ENCODE assay signal across 8 mouse cellular contexts in the genomic region with DNA sequence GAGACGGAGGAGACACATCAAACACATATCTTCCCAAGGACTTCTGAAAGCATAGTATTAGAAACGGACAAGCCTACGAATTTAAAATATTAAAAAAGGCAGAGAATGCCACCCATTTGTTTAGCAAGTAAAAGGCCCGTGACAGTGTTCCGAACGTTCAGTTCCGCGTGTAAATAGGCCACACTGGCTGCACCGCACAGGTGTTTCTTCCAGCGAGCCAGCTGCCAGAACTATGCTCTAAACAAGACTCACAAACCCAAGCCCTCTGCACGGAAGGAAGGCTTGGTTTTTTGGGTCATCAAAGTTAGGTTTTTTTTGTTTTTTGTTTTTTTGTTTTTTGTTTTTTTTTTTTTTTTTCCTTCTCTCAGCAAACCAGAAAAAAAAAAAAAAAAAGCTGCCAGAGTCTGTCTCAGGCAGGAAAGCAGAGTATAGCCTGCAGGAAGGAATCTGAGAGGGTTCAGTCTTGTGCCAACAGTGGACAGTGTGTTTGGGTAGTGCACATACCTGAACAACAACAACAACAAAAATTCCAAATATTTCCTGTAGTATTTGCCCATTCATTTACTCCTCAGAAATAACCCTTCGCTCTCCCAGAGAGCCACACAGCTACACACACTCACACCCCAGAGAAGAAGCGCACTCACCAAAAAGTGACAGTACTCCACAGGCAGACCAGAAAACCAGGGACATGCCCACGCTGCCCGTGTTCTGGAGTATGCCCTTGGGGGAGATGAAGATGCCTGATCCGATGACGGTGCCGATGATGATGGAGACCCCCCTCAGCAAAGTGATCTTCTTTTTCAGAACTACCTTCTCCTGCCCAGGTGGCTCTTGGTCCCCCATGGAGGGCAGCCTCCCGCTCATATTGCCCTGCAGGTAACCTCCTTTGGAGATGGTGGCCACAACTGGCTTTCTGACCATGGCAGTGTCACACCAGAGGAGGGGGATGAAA. TPM values are rescaled to one million over a fixed set of nuclear protein-coding genes. Genes with fewer than 3 reads are reported as not detected.
DNase-seq lines count a peak whose midpoint lies in the region; ATAC-seq and TF ChIP-seq lines count a peak whose summit lies in the region.

No protein-coding gene starts in this region.

- 0 out of 2 replicates have a peak, but pooled peaks have one; percentile 24 for ATAC-seq in hindbrain, embryonic 15.5 days (ENCODE audit: low FRiP score, low read depth)
- no peak for ATAC-seq in midbrain, embryonic 16.5 days
- ATAC-seq in inflammation-experienced regulatory T-cells, adult 6 months = no peak

- WGBS in embryonic facial prominence, embryonic 10.5 days = 64% methylated on average over 19 of the region's 19 CpGs
- WGBS in hindbrain, embryonic 15.5 days = 75% methylated on average over 19 of the region's 19 CpGs
- 68% methylated on average over 19 of the region's 19 CpGs for WGBS in midbrain, embryonic 16.5 days

- H3K4me2 ChIP-seq in hindbrain, embryonic 15.5 days = peak overlapping the region; percentile 60
- H3K4me2 ChIP-seq in midbrain, embryonic 16.5 days (ENCODE audit: low read length) = peak overlapping the region; percentile 70

- H3K27ac ChIP-seq in left cerebral cortex, adult 2 months = peak overlapping the region; percentile 83
- H3K27ac ChIP-seq in embryonic facial prominence, embryonic 10.5 days (replicated peaks) = peak overlapping the region; percentile 67; the same call in 1 of the 2 replicates
- H3K27ac ChIP-seq in hindbrain, embryonic 15.5 days (replicated peaks) = no peak overlapping the region
- no peak overlapping the region for H3K27ac ChIP-seq in midbrain, embryonic 16.5 days (ENCODE audit: low read length)

- intact Hi-C loops in left cerebral cortex, adult 2 months (cut with DNase I) = loop anchor here (5.0 kb wide), 2 partner anchors 60 to 460 kb away; no protein-coding TSS in a partner anchor
- intact Hi-C loops in left cerebral cortex, postnatal 4 days (cut with DNase I) = no loop called here
- intact Hi-C loops in heart, postnatal 14 days (cut with DNase I) = no loop called here

- no peak for TF ChIP-seq CTCF in left cerebral cortex, adult 2 months (IDR thresholded peaks at IDR 0.05)

- peak overlapping the region; percentile 39 for H3K4me3 ChIP-seq in left cerebral cortex, adult 2 months
- H3K4me3 ChIP-seq in embryonic facial prominence, embryonic 10.5 days = peak overlapping the region; percentile 52
- peak overlapping the region; percentile 27 for H3K4me3 ChIP-seq in hindbrain, embryonic 15.5 days
- H3K4me3 ChIP-seq in midbrain, embryonic 16.5 days (ENCODE audit: low read depth, low read length) = peak overlapping the region; percentile 33; the same call in 1 of the 2 replicates

- H3K36me3 ChIP-seq in embryonic facial prominence, embryonic 10.5 days (replicated peaks) = no peaks in the 10 kb centered on the region
- H3K36me3 ChIP-seq in hindbrain, embryonic 15.5 days = no peaks in the 10 kb centered on the region
- H3K36me3 ChIP-seq in midbrain, embryonic 16.5 days (ENCODE audit: control insufficient read depth, insufficient read depth, low read length) = no peaks in the 10 kb centered on the region

- DNase-seq in left cerebral cortex, adult 2 months (ENCODE audit: extremely low spot score in 1 of 2, low spot score in 2 of 2) = no peak
- no peak for DNase-seq in left cerebral cortex, postnatal 4 days
- peak; percentile 13 for DNase-seq in embryonic facial prominence, embryonic 10.5 days (ENCODE audit: low spot score)
- no peak for DNase-seq in frontal cortex, postnatal 36 days (ENCODE audit: low spot score in 2 of 2)
- no peak for DNase-seq in heart, postnatal 14 days

- no peaks in the 10 kb centered on the region for H3K27me3 ChIP-seq in embryonic facial prominence, embryonic 10.5 days (replicated peaks; ENCODE audit: low read depth, poor library complexity, severe bottlenecking)
- no peaks in the 10 kb centered on the region for H3K27me3 ChIP-seq in hindbrain, embryonic 15.5 days
- H3K27me3 ChIP-seq in midbrain, embryonic 16.5 days (ENCODE audit: control insufficient read depth, insufficient read depth, low read depth, low read length) = no peaks in the 10 kb centered on the region

- H3K9me3 ChIP-seq in embryonic facial prominence, embryonic 10.5 days = no peaks in the 10 kb centered on the region
- H3K9me3 ChIP-seq in hindbrain, embryonic 15.5 days = no peaks in the 10 kb centered on the region
- H3K9me3 ChIP-seq in midbrain, embryonic 16.5 days (replicated peaks; ENCODE audit: control insufficient read depth, low read length, poor library complexity, severe bottlenecking) = no peaks in the 10 kb centered on the region

- no peak overlapping the region for H3K9ac ChIP-seq in hindbrain, embryonic 15.5 days
- H3K9ac ChIP-seq in midbrain, embryonic 16.5 days (ENCODE audit: low read depth, low read length) = no peak overlapping the region

- peaks cover 40% of the 10 kb centered on the region for H3K4me1 ChIP-seq in embryonic facial prominence, embryonic 10.5 days
- peaks cover 18% of the 10 kb centered on the region for H3K4me1 ChIP-seq in hindbrain, embryonic 15.5 days (replicated peaks)
- peaks cover 12% of the 10 kb centered on the region for H3K4me1 ChIP-seq in midbrain, embryonic 16.5 days (ENCODE audit: control insufficient read depth, insufficient read depth, low read length)

RNA-seq across cellular contexts. Expression of gene Slc7a11, which starts 0.8 kb away (rescaled TPM):
- total RNA-seq in left cerebral cortex, adult 2 months (2021) = 10 to 100 TPM; 23.9 to 25.7 TPM
- total RNA-seq in left cerebral cortex, postnatal 4 days (2021) = 10 to 100 TPM; 16.3 to 17.8 TPM
- 1.3 and 1.5 TPM in 2 replicates for polyA plus RNA-seq in embryonic facial prominence, embryonic 10.5 days (2016; fragmentation: Nextera tagmentation; extraction: Ambion mirVana)
- 3.1 and 3.2 TPM in 2 replicates for polyA plus RNA-seq in hindbrain, embryonic 15.5 days (2015; fragmentation: Nextera tagmentation; extraction: Ambion mirVana)
- polyA plus RNA-seq in midbrain, embryonic 16.5 days (2015; fragmentation: Nextera tagmentation; extraction: Ambion mirVana) = 2.1 and 2.7 TPM in 2 replicates
- 1 to 10 TPM in 1 of 2 experiments, under 1 TPM in 1; 0.17 to 1.4 TPM for total RNA-seq in heart, postnatal 14 days (2021)
- under 1 TPM in 2 of 3 experiments, not detected in 1; 0.15 to 0.31 TPM for polyA plus RNA-seq in inflammation-experienced regulatory T-cells, adult 6 months (2017; shearing (Covaris generic))

Comparison
In these comparisons a context has a peak if more than half of its experiments do, and no peak if none do; other contexts are left out.
1. H3K27ac ChIP-seq: peak in left cerebral cortex, adult 2 months (single experiment) and embryonic facial prominence, embryonic 10.5 days (single experiment); none in hindbrain, embryonic 15.5 days (single experiment) and midbrain, embryonic 16.5 days (single experiment).
2. Peak in every context shown above with its lines, with median percentiles within 50 percentile points of each other: H3K4me3 ChIP-seq.